Mouse (Mus musculus) midbrain, embryonic 11.5 days (tissue): Measurements from ENCODE around the gene Disp2. TPM values are rescaled to one million over a fixed set of nuclear protein-coding genes. Genes with fewer than 3 reads are reported as not detected.

Experiments used
- ATAC-seq: fragments of 200-750 bp; cut with Nextera tagmentation; 2 replicates; pipeline ENCODE4 v1.8.0; 2017; ENCODE audit warnings: moderate TSS enrichment, moderate library complexity; ENCODE audit not compliant: low FRiP score
- DNase-seq: peaks from one replicate; pipeline ENCODE4 v3.0.0; 2015; ENCODE audit warnings: low spot score; ENCODE audit errors: missing footprints
- H3K27ac ChIP-seq: fragments of 300-500 bp; sonication (generic); 2 replicates; pipeline ENCODE4 v1.5.1; 2014; ENCODE audit warnings: low read depth, low read length
- H3K27me3 ChIP-seq: fragments of 300-500 bp; sonication (generic); 2 replicates; pipeline ENCODE4 v1.6.1; 2014; ENCODE audit warnings: mild to moderate bottlenecking, low read length, moderate library complexity, mixed read lengths; ENCODE audit not compliant: control insufficient read depth, insufficient read depth
- H3K36me3 ChIP-seq: fragments of 300-500 bp; sonication (generic); 2 replicates; pipeline ENCODE4 v1.6.1; 2014; ENCODE audit warnings: mild to moderate bottlenecking, low read length, moderate library complexity, mixed read lengths; ENCODE audit not compliant: control insufficient read depth, insufficient read depth
- H3K4me1 ChIP-seq: fragments of 300-500 bp; sonication (generic); 2 replicates; pipeline ENCODE4 v1.6.1; 2014; ENCODE audit warnings: low read length; ENCODE audit not compliant: control insufficient read depth, insufficient read depth
- H3K4me2 ChIP-seq: fragments of 300-500 bp; sonication (generic); 2 replicates; pipeline ENCODE4 v1.6.1; 2014; ENCODE audit warnings: mild to moderate bottlenecking, moderate library complexity
- H3K4me3 ChIP-seq: fragments of 300-500 bp; sonication (generic); 2 replicates; pipeline ENCODE4 v1.5.1; 2014; ENCODE audit warnings: low read depth, low read length
- H3K9ac ChIP-seq: fragments of 300-500 bp; sonication (generic); 2 replicates; pipeline ENCODE4 v1.6.1; 2014; ENCODE audit warnings: low read length
- H3K9me3 ChIP-seq: fragments of 300-500 bp; sonication (generic); 2 replicates; pipeline ENCODE4 v1.6.1; 2016; ENCODE audit warnings: low read length; ENCODE audit not compliant: control insufficient read depth
- WGBS: fragments of 180-500 bp; shearing (Covaris S2); extraction: QIAGEN DNeasy Blood & Tissue Kit; methylation state at CpG from one replicate; pipeline ENCODE4 v1.1.7; 2014; 5-methylcytosine and 5-hydroxymethylcytosine counted together
- polyA plus RNA-seq: library from polyadenylated mRNA; unstranded; fragments of >200 nt; fragmentation: Nextera tagmentation; extraction: Ambion mirVana; gene quantifications from 2 replicates; pipeline ENCODE4 v1.2.1, GENCODE M21; 2014

Disp2 gene
- polyA plus RNA-seq, 1 experiment from 2014 or later = 7.8 TPM

- Histone ChIP-seq H3K9me3 (no peaks in the 10 kb centered on the region), H3K36me3 (no peaks in the 10 kb centered on the region), H3K9ac (no peak overlapping the region), H3K4me1 (peaks cover 6% of the 10 kb centered on the region), H3K27ac (no peak overlapping the region), H3K4me2 (no peak overlapping the region), H3K4me3 (no peak overlapping the region), H3K27me3 (no peaks in the 10 kb centered on the region)
- DNase-seq (peak; percentile 47), ATAC-seq (no peak)
- WGBS = 88% methylated on average over 4 of the region's 4 CpGs
Observed at GRCm38 (mm10) chr2:118778418-118778817, 1.1 kb upstream of the Disp2 start.

- DNase-seq = no peak
- Histone ChIP-seq H3K4me1 (peaks cover 6% of the 10 kb centered on the region), H3K9ac (peak overlapping the region; percentile 46), H3K27ac (no peak overlapping the region), H3K36me3 (no peaks in the 10 kb centered on the region), H3K27me3 (no peaks in the 10 kb centered on the region), H3K4me2 (peak overlapping the region; percentile 46), H3K9me3 (no peaks in the 10 kb centered on the region), H3K4me3 (peak overlapping the region; percentile 36)
- ATAC-seq = peak; percentile 22; the same call in 1 of the 2 replicates
- WGBS = 8% methylated on average over 10 of the region's 10 CpGs
Observed at GRCm38 (mm10) chr2:118779065-118779464, 454 bp upstream of the Disp2 start.

GRCm38 (mm10) chr2:118781115-118781514 is 1.6 kb downstream of the Disp2 start:
- H3K4me3 ChIP-seq = no peak overlapping the region
- H3K9me3 ChIP-seq = no peaks in the 10 kb centered on the region
- ATAC-seq = no peak
- no peak overlapping the region for H3K27ac ChIP-seq
- no peak for DNase-seq
- no peaks in the 10 kb centered on the region for H3K27me3 ChIP-seq
- H3K9ac ChIP-seq = no peak overlapping the region
- 32% methylated on average over 1 of the region's 1 CpGs for WGBS
- H3K36me3 ChIP-seq = no peaks in the 10 kb centered on the region
- no peak overlapping the region for H3K4me2 ChIP-seq
- H3K4me1 ChIP-seq = peaks cover 6% of the 10 kb centered on the region

- Histone ChIP-seq H3K4me1 (peaks cover 6% of the 10 kb centered on the region), H3K4me2 (no peak overlapping the region), H3K9ac (no peak overlapping the region), H3K36me3 (no peaks in the 10 kb centered on the region), H3K27me3 (no peaks in the 10 kb centered on the region), H3K27ac (no peak overlapping the region), H3K4me3 (no peak overlapping the region), H3K9me3 (no peaks in the 10 kb centered on the region)
- WGBS = 69% methylated on average over 4 of the region's 4 CpGs
- ATAC-seq (no peak), DNase-seq (no peak)
Observed at GRCm38 (mm10) chr2:118782303-118782702, 2.8 kb downstream of the Disp2 start.

GRCm38 (mm10) chr2:118783093-118783492 is 3.6 kb downstream of the Disp2 start:
- Histone ChIP-seq H3K36me3 (no peaks in the 10 kb centered on the region), H3K4me1 (peaks cover 6% of the 10 kb centered on the region), H3K27me3 (no peaks in the 10 kb centered on the region), H3K4me3 (no peak overlapping the region), H3K9ac (no peak overlapping the region), H3K9me3 (no peaks in the 10 kb centered on the region), H3K4me2 (no peak overlapping the region), H3K27ac (no peak overlapping the region)
- ATAC-seq (no peak), DNase-seq (no peak)
- WGBS = 65% methylated on average over 5 of the region's 5 CpGs

- H3K27me3 ChIP-seq = no peaks in the 10 kb centered on the region
- no peaks in the 10 kb centered on the region for H3K36me3 ChIP-seq
- ATAC-seq (no peak), DNase-seq (no peak)
- H3K4me2 ChIP-seq = no peak overlapping the region
- no peak overlapping the region for H3K27ac ChIP-seq
- 90% methylated on average over 7 of the region's 7 CpGs for WGBS
- H3K4me3 ChIP-seq = no peak overlapping the region
- no peak overlapping the region for H3K9ac ChIP-seq
- no peaks in the 10 kb centered on the region for H3K9me3 ChIP-seq
- peaks cover 6% of the 10 kb centered on the region for H3K4me1 ChIP-seq
Observed at GRCm38 (mm10) chr2:118783663-118784062, 4.1 kb downstream of the Disp2 start.

- Histone ChIP-seq H3K9me3 (no peaks in the 10 kb centered on the region), H3K4me1 (peaks cover 4% of the 10 kb centered on the region; the same call in 1 of the 2 replicates), H3K9ac (no peak overlapping the region), H3K36me3 (no peaks in the 10 kb centered on the region), H3K27me3 (no peaks in the 10 kb centered on the region; the same call in 1 of the 2 replicates), H3K4me3 (no peak overlapping the region), H3K4me2 (no peak overlapping the region), H3K27ac (no peak overlapping the region)
- 92% methylated on average over 5 of the region's 5 CpGs for WGBS
- no peak for DNase-seq
- ATAC-seq = no peak
Observed at GRCm38 (mm10) chr2:118786525-118786924, 7.0 kb downstream of the Disp2 start.

- Histone ChIP-seq H3K9ac (no peak overlapping the region), H3K36me3 (no peaks in the 10 kb centered on the region), H3K27ac (no peak overlapping the region), H3K27me3 (no peaks in the 10 kb centered on the region; the same call in 1 of the 2 replicates), H3K4me1 (peaks cover 4% of the 10 kb centered on the region; the same call in 1 of the 2 replicates), H3K4me3 (no peak overlapping the region), H3K4me2 (no peak overlapping the region), H3K9me3 (no peaks in the 10 kb centered on the region)
- no peak for DNase-seq
- no peak for ATAC-seq
- WGBS = 93% methylated on average over 11 of the region's 11 CpGs
Observed at GRCm38 (mm10) chr2:118789501-118789900, 10.0 kb downstream of the Disp2 start.

GRCm38 (mm10) chr2:118790221-118790550 is 10.7 kb downstream of the Disp2 start:
- Histone ChIP-seq H3K4me2 (peak overlapping the region; percentile 10; the same call in 1 of the 2 replicates), H3K9ac (no peak overlapping the region), H3K36me3 (no peaks in the 10 kb centered on the region), H3K9me3 (no peaks in the 10 kb centered on the region), H3K4me1 (peaks cover 4% of the 10 kb centered on the region; the same call in 1 of the 2 replicates), H3K4me3 (no peak overlapping the region), H3K27ac (no peak overlapping the region), H3K27me3 (no peaks in the 10 kb centered on the region; the same call in 1 of the 2 replicates)
- 51% methylated on average over 12 of the region's 12 CpGs for WGBS
- ATAC-seq (no peak; the same call in 1 of the 2 replicates), DNase-seq (no peak)
